Comparison of ENCODE assay signal across 9 mouse cellular contexts in genomic region chr10:111180633-111181032, GRCm38 (mm10). TPM values are rescaled to one million over a fixed set of nuclear protein-coding genes. Genes with fewer than 3 reads are reported as not detected.
A peak's percentile ranks its signal among the peaks of the same experiment; 100 is the strongest.
DNase-seq lines count a peak whose midpoint lies in the region; ATAC-seq and TF ChIP-seq lines count a peak whose summit lies in the region.
"Had no signal": no experiment of that assay in that cellular context is flagged by ENCODE, and none has a peak within 500 bp of the region (broad histone marks: within the 10 kb centered on the region; RNA-seq: fewer than 3 reads in every experiment).

No protein-coding gene starts in this region.

- H3K36me3 ChIP-seq in kidney, postnatal 0 days (ENCODE audit: insufficient read depth, low read length) = no peaks in the 10 kb centered on the region
- no peaks in the 10 kb centered on the region for H3K36me3 ChIP-seq in forebrain, postnatal 0 days (ENCODE audit: insufficient read depth)
- H3K36me3 ChIP-seq in midbrain, embryonic 16.5 days (ENCODE audit: control insufficient read depth, insufficient read depth, low read length) = no peaks in the 10 kb centered on the region
- H3K36me3 ChIP-seq: limb, embryonic 13.5 days had no signal

- peak; percentile 26 to 40 for DNase-seq in cerebellum, postnatal 10 days
- DNase-seq in cerebellum, adult 9-10 months = no peak
- DNase-seq in kidney, postnatal 0 days (ENCODE audit: low spot score) = no peak
- no peak for DNase-seq in kidney, postnatal 14 days
- no peak for DNase-seq in forebrain, postnatal 0 days
- DNase-seq in gastrocnemius, postnatal 14 days = no peak

- no peaks in the 10 kb centered on the region for H3K9me3 ChIP-seq in kidney, postnatal 0 days (replicated peaks; ENCODE audit: low read length)
- no peaks in the 10 kb centered on the region for H3K9me3 ChIP-seq in forebrain, postnatal 0 days (ENCODE audit: low read length)
- no peaks in the 10 kb centered on the region for H3K9me3 ChIP-seq in midbrain, embryonic 16.5 days (replicated peaks; ENCODE audit: control insufficient read depth, low read length, poor library complexity, severe bottlenecking)
- H3K9me3 ChIP-seq: limb, embryonic 13.5 days had no signal

- no peaks in the 10 kb centered on the region for H3K27me3 ChIP-seq in kidney, postnatal 0 days (ENCODE audit: insufficient read depth, low read length)
- no peaks in the 10 kb centered on the region for H3K27me3 ChIP-seq in forebrain, postnatal 0 days (ENCODE audit: insufficient read depth, low read length)
- H3K27me3 ChIP-seq in midbrain, embryonic 16.5 days (ENCODE audit: control insufficient read depth, insufficient read depth, low read depth, low read length) = no peaks in the 10 kb centered on the region
- H3K27me3 ChIP-seq: limb, embryonic 13.5 days had no signal

- peak; percentile 56 for TF ChIP-seq CTCF in kidney, postnatal 0 days (IDR thresholded peaks at IDR 0.05; ENCODE audit: low read depth)
- TF ChIP-seq CTCF in forebrain, postnatal 0 days (IDR thresholded peaks at IDR 0.05; ENCODE audit: low read depth) = peak; percentile 37

- H3K9ac ChIP-seq in kidney, postnatal 0 days (ENCODE audit: low read depth, low read length) = no peak overlapping the region
- no peak overlapping the region for H3K9ac ChIP-seq in forebrain, postnatal 0 days
- no peak overlapping the region for H3K9ac ChIP-seq in midbrain, embryonic 16.5 days (ENCODE audit: low read depth, low read length)
- H3K9ac ChIP-seq: limb, embryonic 13.5 days had no signal

- intact Hi-C loops in gastrocnemius, postnatal 14 days (cut with DNase I; ENCODE audit: low total_unique reads) = no loop called here

- H3K4me3 ChIP-seq in kidney, postnatal 0 days (replicated peaks; ENCODE audit: low read depth, low read length) = no peak overlapping the region
- no peak overlapping the region for H3K4me3 ChIP-seq in forebrain, postnatal 0 days (ENCODE audit: low read depth, low read length)
- no peak overlapping the region for H3K4me3 ChIP-seq in midbrain, embryonic 16.5 days (ENCODE audit: low read depth, low read length)
- H3K4me3 ChIP-seq: limb, embryonic 13.5 days had no signal

- 0 out of 2 replicates have a peak, but pooled peaks cover 2% of the 10 kb centered on the region for H3K4me1 ChIP-seq in kidney, postnatal 0 days (replicated peaks; ENCODE audit: insufficient read depth, low read length)
- 0 out of 2 replicates have a peak, but pooled peaks cover 5% of the 10 kb centered on the region for H3K4me1 ChIP-seq in forebrain, postnatal 0 days (ENCODE audit: insufficient read depth)
- peaks cover 4% of the 10 kb centered on the region; the same call in 1 of the 2 replicates for H3K4me1 ChIP-seq in midbrain, embryonic 16.5 days (ENCODE audit: control insufficient read depth, insufficient read depth, low read length)

- no peak overlapping the region for H3K27ac ChIP-seq in kidney, postnatal 0 days
- H3K27ac ChIP-seq in forebrain, postnatal 0 days (ENCODE audit: low read depth, low read length) = no peak overlapping the region
- H3K27ac ChIP-seq in midbrain, embryonic 16.5 days (ENCODE audit: low read length) = no peak overlapping the region
- H3K27ac ChIP-seq: limb, embryonic 13.5 days had no signal

- ATAC-seq in kidney, postnatal 0 days (replicated peaks; ENCODE audit: low FRiP score, low read depth) = no peak
- ATAC-seq in forebrain, postnatal 0 days = 0 out of 2 replicates have a peak, but pooled peaks have one; percentile 24
- 0 out of 2 replicates have a peak, but pooled peaks have one; percentile 31 for ATAC-seq in midbrain, embryonic 16.5 days
- ATAC-seq in megakaryocyte, adult 5-6 weeks (ENCODE audit: poor library complexity, severe bottlenecking) = no peak

- no peak overlapping the region for H3K4me2 ChIP-seq in kidney, postnatal 0 days (ENCODE audit: low read length)
- H3K4me2 ChIP-seq in forebrain, postnatal 0 days (ENCODE audit: low read depth) = no peak overlapping the region
- H3K4me2 ChIP-seq in midbrain, embryonic 16.5 days (ENCODE audit: low read length) = no peak overlapping the region
- H3K4me2 ChIP-seq: limb, embryonic 13.5 days had no signal

- WGBS in kidney, postnatal 0 days = 33% methylated on average over 3 of the region's 3 CpGs
- 24% methylated on average over 3 of the region's 3 CpGs for WGBS in forebrain, postnatal 0 days
- 20% methylated on average over 3 of the region's 3 CpGs for WGBS in midbrain, embryonic 16.5 days

RNA-seq across cellular contexts. Expression of gene Osbpl8, which starts 16.1 kb away (rescaled TPM):
- 11.0 and 11.8 TPM in 2 replicates for polyA plus RNA-seq in kidney, postnatal 0 days (2015; fragmentation: Nextera tagmentation; extraction: Ambion mirVana)
- 81.1 and 89.5 TPM in 2 replicates for total RNA-seq in forebrain, postnatal 0 days (2014; rRNA removed)
- 11.7 and 16.6 TPM in 2 replicates for polyA plus RNA-seq in forebrain, postnatal 0 days (2015; fragmentation: Nextera tagmentation; extraction: Ambion mirVana)
- polyA plus RNA-seq in midbrain, embryonic 16.5 days (2015; fragmentation: Nextera tagmentation; extraction: Ambion mirVana) = 15.2 and 19.5 TPM in 2 replicates
- 65.5 and 68.1 TPM in 2 replicates for total RNA-seq in megakaryocyte, adult 5-6 weeks (2015)
- total RNA-seq in megakaryocyte, adult 5-6 weeks (2017) = 95.3 and 105 TPM in 2 replicates
- total RNA-seq in gastrocnemius, postnatal 14 days (2021) = 10 to 100 TPM; 14.4 to 14.8 TPM

Comparison
In these comparisons a context has a peak if more than half of its experiments do, and no peak if none do; other contexts are left out.
1. DNase-seq: peak in cerebellum, postnatal 10 days (2 of 2); none in cerebellum, adult 9-10 months (single experiment), kidney, postnatal 0 days (single experiment), kidney, postnatal 14 days (single experiment), forebrain, postnatal 0 days (single experiment) and gastrocnemius, postnatal 14 days (single experiment).
2. ATAC-seq: peak in forebrain, postnatal 0 days (single experiment) and midbrain, embryonic 16.5 days (single experiment); none in kidney, postnatal 0 days (single experiment) and megakaryocyte, adult 5-6 weeks (single experiment).